Mouse (Mus musculus) lung, postnatal 14 days (tissue): ENCODE results near the gene Trem2.
A peak's percentile ranks its signal among the peaks of the same experiment; 100 is the strongest.
"Not testable (repeated sequence)": the region's sequence is repeated elsewhere in the genome, so short reads cannot be mapped to it uniquely, and the experiment has no call there.

Source experiments
- DNase-seq: peaks from one replicate; pipeline ENCODE4 v3.0.0; 2021

Trem2 gene

GRCm38 (mm10) chr17:48352976-48353375, 6.8 kb downstream of the Trem2 start:
- not testable (repeated sequence) for DNase-seq

- no peak for DNase-seq
These were observed 9.6 kb downstream of the Trem2 start for GRCm38 (mm10) chr17:48355822-48356221.

- DNase-seq, result no peak
These were observed 11.7 kb downstream of the Trem2 start for GRCm38 (mm10) chr17:48357892-48358291.

GRCm38 (mm10) chr17:48359616-48360015, 13.4 kb downstream of the Trem2 start, which contains the start of gene Treml1:
Gene Treml1, plus strand, starts transcription at chr17:48359916.
- no peak for DNase-seq

GRCm38 (mm10) chr17:48360462-48360861, 14.3 kb downstream of the Trem2 start:
- no peak for DNase-seq

GRCm38 (mm10) chr17:48362346-48362745, 16.1 kb downstream of the Trem2 start:
- DNase-seq, result no peak

- DNase-seq, result peak; percentile 27
These were observed 16.8 kb downstream of the Trem2 start for GRCm38 (mm10) chr17:48362966-48363365.

- DNase-seq, result no peak
These were observed 17.3 kb downstream of the Trem2 start for GRCm38 (mm10) chr17:48363421-48363965.

- DNase-seq, result no peak
These were observed 19.4 kb downstream of the Trem2 start for GRCm38 (mm10) chr17:48365511-48366155.

GRCm38 (mm10) chr17:48366806-48367205, 20.6 kb downstream of the Trem2 start:
- DNase-seq, result no peak

GRCm38 (mm10) chr17:48371621-48372020, 25.4 kb downstream of the Trem2 start:
- DNase-seq, result no peak

- no peak for DNase-seq
These were observed 26.8 kb downstream of the Trem2 start for GRCm38 (mm10) chr17:48372987-48373386.

- no peak for DNase-seq
These were observed 29.9 kb downstream of the Trem2 start for GRCm38 (mm10) chr17:48376102-48376501.

- DNase-seq, result no peak
These were observed 32.8 kb downstream of the Trem2 start for GRCm38 (mm10) chr17:48379050-48379449.

- DNase-seq, result no peak
These were observed 39.7 kb downstream of the Trem2 start for GRCm38 (mm10) chr17:48385786-48386461.

- no peak for DNase-seq
These were observed 42.5 kb downstream of the Trem2 start for GRCm38 (mm10) chr17:48388666-48389065.

GRCm38 (mm10) chr17:48389442-48389841, 43.2 kb downstream of the Trem2 start:
- DNase-seq, result no peak

GRCm38 (mm10) chr17:48391446-48391845, 45.2 kb downstream of the Trem2 start:
- no peak for DNase-seq

GRCm38 (mm10) chr17:48392616-48393015, 46.4 kb downstream of the Trem2 start:
- DNase-seq, result no peak

- DNase-seq, result no peak
These were observed 55.5 kb downstream of the Trem2 start for GRCm38 (mm10) chr17:48401710-48402109.

GRCm38 (mm10) chr17:48402751-48403150, 56.5 kb downstream of the Trem2 start:
- DNase-seq, result no peak
